Mouse (Mus musculus) MEL (cell line): ENCODE data around the gene Gm26602.

Experiments used
- EP300 ChIP-seq, 2 experiments: IDR thresholded peaks; 2 replicates each; pipeline ENCODE4 v1.6.1; 2011; ENCODE audit warnings: improper control_type of control experiment in 2 of 2, low read length in 2 of 2, low read depth in 1 of 2, mild to moderate bottlenecking in 1 of 2
- JUND ChIP-seq: IDR thresholded peaks from 2 replicates; pipeline ENCODE4 v1.6.1; 2011; ENCODE audit warnings: low read depth, mild to moderate bottlenecking, improper control_type of control experiment, low read length
- MAX ChIP-seq: IDR thresholded peaks from 2 replicates; pipeline ENCODE4 v1.6.1; 2011; ENCODE audit warnings: low read length, improper control_type of control experiment
- MYC ChIP-seq: IDR thresholded peaks from 2 replicates; pipeline ENCODE4 v1.6.1; 2011; ENCODE audit warnings: low read depth, mild to moderate bottlenecking, low read length, improper control_type of control experiment, moderate library complexity
- NRF1 ChIP-seq: IDR thresholded peaks from 2 replicates; pipeline ENCODE4 v1.6.1; 2014; ENCODE audit warnings: low read depth, mild to moderate bottlenecking, inconsistent platforms, low read length, improper control_type of control experiment, moderate library complexity; ENCODE audit not compliant: poor library complexity, insufficient read depth, severe bottlenecking
- TCF12 ChIP-seq: IDR thresholded peaks from 2 replicates; pipeline ENCODE4 v1.6.1; 2014; ENCODE audit warnings: low read depth, mild to moderate bottlenecking, inconsistent platforms, low read length, improper control_type of control experiment, moderate library complexity
- USF1 ChIP-seq: IDR thresholded peaks from 2 replicates; pipeline ENCODE4 v1.6.1; 2014; ENCODE audit warnings: low read depth, mild to moderate bottlenecking, inconsistent platforms, low read length, improper control_type of control experiment, moderate library complexity

GRCm38 (mm10) chr10:79940749-79941148 is 30.1 kb downstream of the Gm26602 start:
- no peak for TF ChIP-seq JUND
- no peak for TF ChIP-seq EP300 (IDR thresholded peaks at IDR 0.05; ENCODE audit: low read depth in 1 of 2, low read length in 2 of 2)
- no peak for TF ChIP-seq MYC
- no peak for TF ChIP-seq MAX
- no peak for TF ChIP-seq TCF12
- no peak for TF ChIP-seq USF1
- no peak for TF ChIP-seq NRF1
